Mouse (Mus musculus): ENCODE data around the gene Gm5849.

GRCm38 (mm10) chr3:90726606-90727005 lies 51.1 kb downstream of the Gm5849 start, which contains the start of gene Pglyrp4:
- TF ChIP-seq CTCF (IDR thresholded peaks at IDR 0.05; ENCODE audit: borderline replicate concordance, insufficient read depth, low read length) = no peak
- no peak for TF ChIP-seq POLR2A (IDR thresholded peaks at IDR 0.05; ENCODE audit: low read depth, low read length)
